Mouse (Mus musculus) fat pad, adult 2 months (tissue): Measurements from ENCODE around the gene Gm17606.
A peak's percentile ranks its signal among the peaks of the same experiment; 100 is the strongest.

Experiments used
- DNase-seq: peaks from one replicate; pipeline ENCODE4 v3.0.0-alpha.2; 2011; ENCODE audit warnings: low read depth, low spot score; ENCODE audit errors: extremely low read depth

Gene Gm17606

GRCm38 (mm10) chr14:54624976-54625375 is 15.8 kb upstream of the Gm17606 start:
- DNase-seq = no peak

- no peak for DNase-seq
These were observed 12.6 kb upstream of the Gm17606 start for GRCm38 (mm10) chr14:54628103-54628502.

- no peak for DNase-seq
These were observed 11.0 kb upstream of the Gm17606 start for GRCm38 (mm10) chr14:54629797-54630196.

GRCm38 (mm10) chr14:54630583-54631239 is 10.0 kb upstream of the Gm17606 start:
- DNase-seq = no peak

- no peak for DNase-seq
These were observed 9.5 kb upstream of the Gm17606 start for GRCm38 (mm10) chr14:54631240-54631599.

- DNase-seq = no peak
These were observed 8.5 kb upstream of the Gm17606 start for GRCm38 (mm10) chr14:54632252-54632651.

GRCm38 (mm10) chr14:54634182-54634581 is 6.6 kb upstream of the Gm17606 start:
- DNase-seq = no peak

GRCm38 (mm10) chr14:54636954-54637353 is 3.8 kb upstream of the Gm17606 start:
- no peak for DNase-seq

- no peak for DNase-seq
These were observed 2.5 kb upstream of the Gm17606 start for GRCm38 (mm10) chr14:54638210-54638609.

GRCm38 (mm10) chr14:54640121-54640520 is 631 bp upstream of the Gm17606 start:
- DNase-seq = no peak

GRCm38 (mm10) chr14:54641305-54641969 is 685 bp downstream of the Gm17606 start, which contains the start of gene Cdh24:
Cdh24 (minus strand) TSS chr14:54641364.
- no peak for DNase-seq

GRCm38 (mm10) chr14:54642224-54642944 is 1.6 kb downstream of the Gm17606 start:
- no peak for DNase-seq

GRCm38 (mm10) chr14:54643011-54643410 is 2.3 kb downstream of the Gm17606 start:
- no peak for DNase-seq

GRCm38 (mm10) chr14:54644294-54644693 is 3.5 kb downstream of the Gm17606 start:
- no peak for DNase-seq

GRCm38 (mm10) chr14:54646455-54646854 is 5.7 kb downstream of the Gm17606 start:
- no peak for DNase-seq

GRCm38 (mm10) chr14:54646898-54647636 is 6.3 kb downstream of the Gm17606 start:
- DNase-seq = no peak

- no peak for DNase-seq
These were observed 7.1 kb downstream of the Gm17606 start for GRCm38 (mm10) chr14:54647900-54648299.

- peak; percentile 43 for DNase-seq
These were observed 10.1 kb downstream of the Gm17606 start for GRCm38 (mm10) chr14:54650621-54651454.

GRCm38 (mm10) chr14:54651556-54651955 is 10.8 kb downstream of the Gm17606 start:
- no peak for DNase-seq

GRCm38 (mm10) chr14:54652787-54653186 is 12.0 kb downstream of the Gm17606 start:
- no peak for DNase-seq
